Mouse (Mus musculus): ENCODE data around the gene Lyrm4. TPM values are rescaled to one million over a fixed set of nuclear protein-coding genes. Genes with fewer than 3 reads are reported as not detected.

Gene Lyrm4
- total and polyA plus RNA-seq, 3 experiments, result 5.1 to 12.2 (median 10.6) TPM

DNA sequence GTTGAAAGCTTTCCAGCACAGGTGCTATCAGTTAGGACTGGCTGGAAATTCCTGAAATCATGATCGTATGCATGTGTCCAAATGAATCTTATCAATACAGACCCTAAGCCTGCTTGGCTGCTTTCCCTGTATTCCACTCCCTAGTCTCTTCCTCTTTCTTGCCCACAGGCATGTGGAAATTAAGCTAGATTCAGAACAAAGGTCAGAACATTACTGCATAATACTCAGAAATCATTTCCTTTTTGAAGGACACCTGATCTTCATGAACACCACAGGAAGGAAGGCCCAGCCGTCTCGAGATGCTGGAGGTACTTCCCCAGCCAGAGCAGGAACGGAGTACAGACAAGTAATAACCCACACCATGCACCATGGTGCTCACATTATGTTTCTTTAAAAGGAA is 29.2 kb downstream of the Lyrm4 start:
- 54% methylated on average over 4 of the region's 4 CpGs for WGBS
- H3K4me3 ChIP-seq, result no peak overlapping the region
- H3K27me3 ChIP-seq (ENCODE audit: control insufficient read depth, insufficient read depth, low read length), result no peaks in the 10 kb centered on the region
- intact Hi-C loops (cut with DNase I), result no loop called here
- H3K27ac ChIP-seq, result no peak overlapping the region
- TF ChIP-seq EP300 (IDR thresholded peaks at IDR 0.05; ENCODE audit: insufficient read depth, low read depth, low read length) (no peak), POLR2A (IDR thresholded peaks at IDR 0.05; ENCODE audit: insufficient read depth, low read depth, low read length) (no peak), CTCF (IDR thresholded peaks at IDR 0.05) (no peak)
- H3K79me2 ChIP-seq (replicated peaks; ENCODE audit: control insufficient read depth, insufficient read depth, low read length), result no peaks in the 10 kb centered on the region
- no peak for DNase-seq
- no peak overlapping the region for H3K9ac ChIP-seq (ENCODE audit: low read depth, low read length)
- H3K36me3 ChIP-seq (ENCODE audit: control insufficient read depth, insufficient read depth, low read length), result peaks cover 6% of the 10 kb centered on the region; the same call in 1 of the 2 replicates
- H3K4me1 ChIP-seq (ENCODE audit: control insufficient read depth, insufficient read depth, low read length), result no peaks in the 10 kb centered on the region

DNA sequence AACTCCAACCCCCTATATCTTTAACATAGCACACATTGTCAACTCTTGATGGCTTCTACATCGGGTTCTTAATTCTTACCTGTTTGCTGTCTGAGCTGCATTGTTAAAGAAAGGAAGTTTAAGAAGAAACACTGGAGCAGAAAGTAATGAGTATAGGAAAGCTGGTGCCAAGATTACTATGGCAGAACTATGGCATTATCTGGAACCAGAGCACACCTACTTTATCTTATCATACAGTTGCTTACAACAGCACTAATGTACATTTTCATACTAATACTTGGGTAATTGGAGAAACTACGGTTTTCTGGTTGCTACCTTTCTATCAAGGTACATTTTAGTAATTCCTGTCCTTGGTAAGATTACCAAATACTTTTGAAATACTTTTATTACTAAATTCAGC is 29.9 kb downstream of the Lyrm4 start:
- no peak overlapping the region for H3K4me3 ChIP-seq
- no peaks in the 10 kb centered on the region for H3K79me2 ChIP-seq (replicated peaks; ENCODE audit: control insufficient read depth, insufficient read depth, low read length)
- H3K36me3 ChIP-seq (ENCODE audit: control insufficient read depth, insufficient read depth, low read length), result peaks cover 6% of the 10 kb centered on the region; the same call in 1 of the 2 replicates
- no peak overlapping the region for H3K27ac ChIP-seq
- TF ChIP-seq POLR2A (IDR thresholded peaks at IDR 0.05; ENCODE audit: insufficient read depth, low read depth, low read length) (no peak), EP300 (IDR thresholded peaks at IDR 0.05; ENCODE audit: insufficient read depth, low read depth, low read length) (no peak), CTCF (IDR thresholded peaks at IDR 0.05) (no peak)
- WGBS, result 87% methylated on average over 2 of the region's 2 CpGs
- no peaks in the 10 kb centered on the region for H3K27me3 ChIP-seq (ENCODE audit: control insufficient read depth, insufficient read depth, low read length)
- no peak overlapping the region for H3K9ac ChIP-seq (ENCODE audit: low read depth, low read length)
- H3K4me1 ChIP-seq (ENCODE audit: control insufficient read depth, insufficient read depth, low read length), result no peaks in the 10 kb centered on the region
- intact Hi-C loops (cut with DNase I), result no loop called here
- no peak for DNase-seq

DNA sequence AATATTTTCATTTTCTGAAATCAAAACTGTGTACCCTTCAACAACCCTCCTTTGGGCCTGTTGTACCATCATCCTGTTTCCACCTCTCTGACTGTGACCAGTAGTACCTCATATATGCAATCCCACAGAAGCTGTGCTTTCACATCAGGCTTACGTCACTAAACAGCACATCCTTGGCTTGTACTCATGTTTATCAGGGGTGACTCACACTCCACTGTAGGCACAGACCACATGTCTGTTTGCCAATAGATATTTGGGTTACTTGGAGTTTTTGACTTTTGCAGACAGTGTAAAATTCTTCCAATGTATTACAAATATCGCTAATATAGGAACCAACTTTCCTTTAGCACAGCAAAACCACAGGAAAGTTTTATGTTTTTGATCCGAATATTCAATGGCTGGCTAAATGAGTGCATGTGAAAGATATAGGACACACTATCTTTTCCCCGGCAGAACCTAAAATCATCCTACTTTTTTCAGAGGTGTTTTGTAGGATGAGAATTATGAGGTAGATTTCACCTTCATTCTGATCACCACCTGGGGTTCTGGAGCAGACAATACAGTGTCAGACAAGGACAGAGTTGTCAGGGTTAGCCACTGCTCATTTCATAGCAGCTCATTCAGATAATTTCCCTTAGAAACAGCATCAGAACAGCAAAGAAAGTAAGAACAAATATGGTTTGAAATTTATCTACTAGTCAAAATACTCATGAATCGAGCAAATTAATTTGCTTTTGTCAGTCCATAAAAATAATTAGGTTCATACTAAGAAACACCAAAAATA is 30.5 kb downstream of the Lyrm4 start:
- H3K4me3 ChIP-seq, result no peak overlapping the region
- peaks cover 6% of the 10 kb centered on the region; the same call in 1 of the 2 replicates for H3K36me3 ChIP-seq (ENCODE audit: control insufficient read depth, insufficient read depth, low read length)
- H3K79me2 ChIP-seq (replicated peaks; ENCODE audit: control insufficient read depth, insufficient read depth, low read length), result no peaks in the 10 kb centered on the region
- H3K27ac ChIP-seq, result no peak overlapping the region
- intact Hi-C loops (cut with DNase I), result no loop called here
- TF ChIP-seq EP300 (IDR thresholded peaks at IDR 0.05; ENCODE audit: insufficient read depth, low read depth, low read length) (no peak), POLR2A (IDR thresholded peaks at IDR 0.05; ENCODE audit: insufficient read depth, low read depth, low read length) (no peak), CTCF (IDR thresholded peaks at IDR 0.05) (no peak)
- no peaks in the 10 kb centered on the region for H3K4me1 ChIP-seq (ENCODE audit: control insufficient read depth, insufficient read depth, low read length)
- no peak for DNase-seq
- H3K9ac ChIP-seq (ENCODE audit: low read depth, low read length), result no peak overlapping the region
- WGBS, result 72% methylated on average over 5 of the region's 5 CpGs
- no peaks in the 10 kb centered on the region for H3K27me3 ChIP-seq (ENCODE audit: control insufficient read depth, insufficient read depth, low read length)

DNA sequence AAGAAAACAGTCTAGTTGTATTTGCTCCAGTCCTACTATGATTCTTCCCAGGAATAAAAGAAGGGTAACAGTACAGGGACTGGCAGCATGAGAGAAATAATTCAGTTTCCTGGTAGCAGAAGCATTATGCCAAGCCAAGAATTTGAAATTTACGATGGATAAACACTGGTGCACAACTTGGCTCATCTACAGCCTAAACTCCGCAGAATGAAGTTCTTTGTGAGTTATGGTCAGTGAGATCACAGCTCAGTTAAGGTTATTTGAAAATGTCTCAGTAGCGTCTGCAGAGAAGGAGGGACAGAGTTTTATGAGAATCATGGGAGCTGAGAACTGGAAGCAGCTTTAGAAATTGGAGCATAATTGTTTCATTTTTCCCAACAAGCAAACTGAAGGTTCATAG is 31.4 kb downstream of the Lyrm4 start:
- TF ChIP-seq POLR2A (IDR thresholded peaks at IDR 0.05; ENCODE audit: insufficient read depth, low read depth, low read length) (no peak), CTCF (IDR thresholded peaks at IDR 0.05) (no peak), EP300 (IDR thresholded peaks at IDR 0.05; ENCODE audit: insufficient read depth, low read depth, low read length) (no peak)
- H3K79me2 ChIP-seq (replicated peaks; ENCODE audit: control insufficient read depth, insufficient read depth, low read length), result no peaks in the 10 kb centered on the region
- WGBS, result 77% methylated on average over 3 of the region's 3 CpGs
- H3K36me3 ChIP-seq (ENCODE audit: control insufficient read depth, insufficient read depth, low read length), result peaks cover 6% of the 10 kb centered on the region; the same call in 1 of the 2 replicates
- H3K9ac ChIP-seq (ENCODE audit: low read depth, low read length), result no peak overlapping the region
- no peaks in the 10 kb centered on the region for H3K4me1 ChIP-seq (ENCODE audit: control insufficient read depth, insufficient read depth, low read length)
- no peak for DNase-seq
- no peak overlapping the region for H3K4me3 ChIP-seq
- intact Hi-C loops (cut with DNase I), result no loop called here
- no peak overlapping the region for H3K27ac ChIP-seq
- no peaks in the 10 kb centered on the region for H3K27me3 ChIP-seq (ENCODE audit: control insufficient read depth, insufficient read depth, low read length)

DNA sequence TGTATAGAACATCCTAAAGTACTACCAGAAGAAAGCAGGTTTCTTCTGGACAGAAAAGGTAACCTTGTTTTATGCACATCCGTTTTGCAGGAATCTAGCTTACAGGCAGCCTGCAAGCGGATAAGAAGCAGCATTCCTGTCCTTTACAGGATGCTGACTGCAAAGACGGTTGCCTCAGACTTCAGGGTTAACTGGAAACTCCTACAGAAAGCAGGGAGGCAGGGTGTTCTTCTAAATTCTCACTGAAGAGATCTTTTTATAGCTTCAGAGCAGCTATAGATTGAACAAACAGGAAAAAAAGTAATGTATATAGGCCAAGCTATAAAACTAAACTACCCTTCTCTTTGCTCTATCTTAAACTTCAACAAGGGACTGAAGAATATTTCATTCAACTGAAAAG is 32.6 kb downstream of the Lyrm4 start:
- Histone ChIP-seq H3K27me3 (ENCODE audit: control insufficient read depth, insufficient read depth, low read length) (no peaks in the 10 kb centered on the region), H3K9ac (ENCODE audit: low read depth, low read length) (no peak overlapping the region), H3K79me2 (replicated peaks; ENCODE audit: control insufficient read depth, insufficient read depth, low read length) (no peaks in the 10 kb centered on the region), H3K4me1 (ENCODE audit: control insufficient read depth, insufficient read depth, low read length) (no peaks in the 10 kb centered on the region), H3K4me3 (no peak overlapping the region), H3K36me3 (ENCODE audit: control insufficient read depth, insufficient read depth, low read length) (peaks cover 6% of the 10 kb centered on the region; the same call in 1 of the 2 replicates), H3K27ac (no peak overlapping the region)
- no peak for TF ChIP-seq EP300 (IDR thresholded peaks at IDR 0.05; ENCODE audit: insufficient read depth, low read depth, low read length)
- TF ChIP-seq CTCF (IDR thresholded peaks at IDR 0.05), result no peak
- TF ChIP-seq POLR2A (IDR thresholded peaks at IDR 0.05; ENCODE audit: insufficient read depth, low read depth, low read length), result no peak
- DNase-seq, result no peak
- 79% methylated on average over 3 of the region's 3 CpGs for WGBS
- intact Hi-C loops (cut with DNase I), result no loop called here

DNA sequence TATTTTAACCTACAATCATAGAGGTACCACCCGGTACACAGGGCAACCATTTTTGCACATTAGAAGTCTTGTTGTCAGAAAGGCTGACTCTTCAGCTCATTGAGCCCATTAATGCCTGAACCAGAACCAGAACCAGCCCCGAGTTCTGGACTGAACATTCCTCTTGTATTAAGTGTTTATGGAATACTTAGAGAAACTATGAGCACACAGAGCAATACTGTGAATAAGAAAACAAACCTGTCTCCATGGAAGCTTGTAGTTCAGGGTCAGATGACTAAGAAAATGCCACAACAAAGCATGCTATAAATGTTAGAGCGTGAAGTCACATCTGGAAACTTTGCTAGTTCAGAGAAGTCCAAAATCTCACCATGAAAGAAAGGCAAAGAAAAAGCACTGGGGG is 35.7 kb downstream of the Lyrm4 start:
- H3K27me3 ChIP-seq (ENCODE audit: control insufficient read depth, insufficient read depth, low read length), result no peaks in the 10 kb centered on the region
- WGBS, result 86% methylated on average over 3 of the region's 3 CpGs
- H3K9ac ChIP-seq (ENCODE audit: low read depth, low read length), result no peak overlapping the region

More for the DNA sequence above, 35.7 kb downstream of the Lyrm4 start:
- intact Hi-C loops (cut with DNase I), result no loop called here
- Histone ChIP-seq H3K27ac (no peak overlapping the region), H3K4me3 (no peak overlapping the region), H3K79me2 (replicated peaks; ENCODE audit: control insufficient read depth, insufficient read depth, low read length) (no peaks in the 10 kb centered on the region), H3K36me3 (ENCODE audit: control insufficient read depth, insufficient read depth, low read length) (peaks cover 2% of the 10 kb centered on the region; the same call in 1 of the 2 replicates), H3K4me1 (ENCODE audit: control insufficient read depth, insufficient read depth, low read length) (no peaks in the 10 kb centered on the region)
- DNase-seq, result no peak
- TF ChIP-seq EP300 (IDR thresholded peaks at IDR 0.05; ENCODE audit: insufficient read depth, low read depth, low read length) (no peak), CTCF (IDR thresholded peaks at IDR 0.05) (no peak), POLR2A (IDR thresholded peaks at IDR 0.05; ENCODE audit: insufficient read depth, low read depth, low read length) (no peak)
